Mouse (Mus musculus) layer of hippocampus, adult 18-20 months (tissue): Measurements from ENCODE around the gene Slc51a. TPM values are rescaled to one million over a fixed set of nuclear protein-coding genes. Genes with fewer than 3 reads are reported as not detected.

Source experiments
- DNase-seq, 2 experiments: peaks; one replicate each; pipeline ENCODE4 v3.0.0; 2022; ENCODE audit warnings: low spot score in 2 of 2
- long read RNA-seq: library from polyadenylated mRNA; stranded (forward); transcript quantifications from one replicate; pipeline ENCODE4 v2.0.0, GENCODE M21; 2021
- total RNA-seq, 2 experiments: library from RNA; stranded (reverse); gene quantifications; 2 replicates each; pipeline ENCODE4 v1.2.3; 2021

Gene Slc51a
- total RNA-seq: not detected
- long read RNA-seq: 0 reads

DNA sequence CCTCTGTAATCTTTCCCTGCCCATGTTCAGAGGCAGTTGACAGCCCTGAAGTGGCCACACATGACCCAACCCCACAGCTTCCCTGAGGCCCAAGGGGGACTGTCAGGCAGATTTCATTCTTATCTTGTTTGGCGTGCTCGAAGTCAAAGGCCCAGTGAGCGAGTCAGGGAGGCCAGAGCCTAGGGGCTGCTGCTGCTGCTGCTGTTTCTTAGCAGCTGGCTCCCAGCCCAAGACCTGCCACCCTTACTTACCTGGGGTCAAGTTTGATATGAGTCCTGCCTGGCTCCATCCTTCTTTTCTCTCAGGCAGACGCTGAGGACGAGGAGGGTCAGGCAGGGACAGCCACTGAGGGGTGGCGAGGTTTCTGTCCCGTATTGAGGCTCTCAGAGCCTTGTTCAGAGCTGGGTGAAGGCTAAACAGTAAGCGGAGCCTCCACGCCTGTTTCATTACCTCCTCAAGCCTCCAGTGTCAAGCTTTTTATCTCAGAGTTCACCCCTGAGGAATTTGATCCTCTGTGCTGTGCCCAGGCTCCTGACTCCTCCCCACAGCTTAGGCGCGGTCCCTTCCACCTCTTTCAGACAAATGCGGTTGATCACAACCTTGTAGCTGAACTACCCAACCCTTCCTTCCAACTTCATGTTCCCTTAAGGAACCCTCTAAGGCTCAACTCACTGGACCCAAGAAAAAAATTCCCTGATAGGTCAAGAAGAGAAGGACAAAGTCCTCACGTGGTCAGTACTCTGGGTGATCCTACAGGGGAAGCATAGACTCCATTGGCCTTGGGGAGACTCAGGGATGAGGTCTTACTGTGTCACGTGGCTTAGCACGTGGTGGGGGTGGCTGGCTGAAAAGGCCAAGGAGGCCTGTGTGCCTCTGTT is at the start of gene Slc51a:
Gene Slc51a, minus strand, starts transcription at position 646 of the 878 bp plus-strand sequence.
- DNase-seq: no peak

DNA sequence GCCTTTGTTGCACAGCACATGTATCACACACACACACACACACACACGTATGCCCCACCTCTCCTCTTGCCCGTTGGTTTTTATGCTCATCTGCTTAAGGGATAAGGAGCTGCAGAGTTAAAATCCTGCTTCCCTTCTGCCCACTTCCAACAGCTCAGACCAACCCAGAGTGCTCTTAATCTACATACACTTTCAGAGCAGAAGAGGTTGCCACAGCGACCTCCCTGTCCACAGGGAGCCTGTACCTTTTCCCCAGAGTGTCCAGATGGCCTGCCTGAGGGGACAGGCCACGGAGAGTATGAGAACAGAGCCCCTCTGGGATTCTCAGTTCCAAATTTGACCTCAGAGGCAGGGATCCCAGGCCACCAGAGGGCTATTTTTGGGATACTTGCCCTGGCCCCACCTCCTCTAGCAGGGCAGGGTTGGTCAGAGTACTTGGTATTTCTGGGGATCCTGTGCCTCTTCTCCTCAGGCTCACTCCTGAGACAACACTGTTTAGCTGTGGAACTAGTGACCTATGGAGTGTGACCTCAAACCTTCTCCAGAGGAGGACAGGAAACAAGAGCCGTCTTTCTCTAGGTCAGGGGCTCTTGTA is 47.6 kb upstream of the Slc51a start:
- DNase-seq: no peak

DNA sequence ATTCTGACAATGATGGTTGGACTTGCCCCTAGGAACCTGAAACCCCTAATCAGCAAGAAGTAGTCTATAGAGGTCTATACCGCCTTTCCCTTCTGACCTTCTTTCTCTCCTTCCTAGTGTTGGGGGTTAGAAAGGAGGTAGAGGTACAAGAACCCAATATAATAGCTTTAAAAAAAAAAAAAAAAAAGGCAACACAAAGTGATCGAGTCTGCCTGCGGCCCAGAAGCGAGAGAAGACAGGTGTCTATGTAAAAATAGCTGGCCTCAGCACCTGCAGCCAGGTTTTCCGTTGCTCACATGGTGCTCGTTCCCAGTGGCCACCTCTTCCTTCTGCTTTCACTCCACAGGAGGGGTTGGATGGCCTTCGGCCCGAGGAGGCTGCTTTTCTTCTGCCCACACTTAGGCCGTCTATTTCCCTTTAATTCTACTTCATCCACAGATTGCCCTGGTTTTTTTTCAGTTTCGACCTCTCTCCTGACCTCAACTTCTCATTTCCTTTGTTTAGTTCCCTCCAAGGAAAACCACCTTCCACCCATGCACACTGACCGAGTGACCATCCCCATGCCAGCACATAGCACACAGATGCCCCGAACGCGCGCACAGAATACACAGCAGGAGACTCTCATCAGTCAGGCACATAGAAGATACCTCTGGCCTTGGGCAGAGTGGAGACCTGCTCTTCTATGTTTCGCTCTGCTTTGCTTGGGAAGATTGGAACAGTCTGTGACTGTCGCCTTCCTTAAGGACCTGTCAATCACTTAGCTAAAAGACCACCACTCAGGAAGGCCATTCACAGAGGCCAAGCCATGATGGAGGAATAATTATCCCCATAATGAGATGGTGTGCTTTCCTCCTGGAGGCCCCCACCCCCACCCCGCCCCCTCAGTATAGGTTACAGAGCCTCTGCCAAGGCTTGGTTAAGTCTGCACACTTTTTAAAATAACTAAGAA is 45.5 kb upstream of the Slc51a start:
- DNase-seq: no peak

DNA sequence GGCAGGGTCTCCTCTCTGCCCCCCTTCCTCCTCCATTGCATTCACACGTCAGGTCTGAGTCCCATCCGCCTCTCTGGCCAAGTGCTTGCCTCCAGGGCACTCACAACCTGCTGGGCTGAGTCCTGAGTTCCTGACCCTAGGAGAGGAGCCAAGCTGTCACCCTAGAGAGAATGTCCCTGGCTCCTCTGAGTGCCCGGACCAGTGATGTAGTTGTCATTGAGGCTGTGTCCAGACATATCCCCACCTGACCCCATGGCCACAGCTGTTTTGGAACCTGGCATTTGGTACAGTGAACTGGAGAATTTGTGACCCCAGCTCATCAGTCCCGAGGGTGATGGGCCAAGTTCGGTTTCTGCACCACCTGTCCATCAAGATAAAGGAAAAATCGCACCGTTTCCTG is 39.2 kb upstream of the Slc51a start:
- DNase-seq: no peak

DNA sequence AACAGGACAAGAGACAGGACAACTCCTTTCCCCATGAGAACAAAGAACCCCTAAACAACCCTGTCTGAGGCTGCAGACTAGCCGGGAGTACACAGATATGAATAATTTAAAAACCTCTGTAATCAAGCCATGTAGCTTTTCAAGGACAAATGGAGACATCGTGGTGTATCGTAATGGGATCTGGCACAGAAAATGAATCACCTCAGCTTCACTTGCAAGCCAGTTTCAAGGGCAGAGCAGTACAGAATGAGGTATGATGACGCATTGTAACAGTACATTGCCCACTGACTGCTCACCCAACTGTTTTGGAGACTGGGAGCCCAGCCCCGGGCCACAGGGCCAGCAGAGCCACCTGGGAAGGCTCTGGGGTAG is 36.6 kb upstream of the Slc51a start:
- no peak for DNase-seq

DNA sequence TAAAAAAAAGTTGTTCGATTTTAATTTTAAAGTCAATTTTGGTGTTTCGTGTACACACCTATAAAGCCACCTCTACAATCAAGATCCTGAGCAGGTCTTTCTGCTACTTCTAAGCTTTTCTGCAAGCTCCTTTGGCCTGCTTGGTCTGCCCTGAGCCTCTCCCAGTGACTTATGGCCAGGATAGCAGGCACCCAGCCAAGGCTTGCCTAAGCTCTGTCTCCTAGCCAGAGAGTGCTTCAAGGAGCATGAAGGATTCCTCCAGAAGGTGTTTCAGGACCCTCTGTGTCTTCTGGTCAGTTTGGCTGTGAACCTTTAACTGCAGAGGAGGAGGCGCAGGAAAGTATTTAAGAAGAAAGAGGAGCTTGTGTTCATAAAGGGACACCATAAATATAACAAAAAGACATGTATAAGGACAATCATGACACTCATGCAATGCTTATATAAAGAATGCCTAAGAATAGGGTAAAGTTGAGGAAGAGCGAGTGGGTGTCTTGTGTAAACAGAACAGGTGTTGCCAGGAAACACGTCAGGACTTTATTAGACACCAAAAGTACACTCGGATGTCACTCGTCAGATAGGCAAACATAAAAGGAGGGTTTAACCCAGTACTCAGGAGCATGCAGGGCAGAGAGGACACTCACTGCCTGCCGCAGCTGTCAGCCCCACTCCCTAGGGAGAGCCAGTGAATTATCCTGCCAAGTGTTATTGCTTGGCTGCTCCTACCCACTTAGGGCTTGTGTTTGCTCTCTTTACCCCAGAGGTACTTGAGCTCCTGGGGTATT is 36.0 kb upstream of the Slc51a start:
- DNase-seq: no peak

DNA sequence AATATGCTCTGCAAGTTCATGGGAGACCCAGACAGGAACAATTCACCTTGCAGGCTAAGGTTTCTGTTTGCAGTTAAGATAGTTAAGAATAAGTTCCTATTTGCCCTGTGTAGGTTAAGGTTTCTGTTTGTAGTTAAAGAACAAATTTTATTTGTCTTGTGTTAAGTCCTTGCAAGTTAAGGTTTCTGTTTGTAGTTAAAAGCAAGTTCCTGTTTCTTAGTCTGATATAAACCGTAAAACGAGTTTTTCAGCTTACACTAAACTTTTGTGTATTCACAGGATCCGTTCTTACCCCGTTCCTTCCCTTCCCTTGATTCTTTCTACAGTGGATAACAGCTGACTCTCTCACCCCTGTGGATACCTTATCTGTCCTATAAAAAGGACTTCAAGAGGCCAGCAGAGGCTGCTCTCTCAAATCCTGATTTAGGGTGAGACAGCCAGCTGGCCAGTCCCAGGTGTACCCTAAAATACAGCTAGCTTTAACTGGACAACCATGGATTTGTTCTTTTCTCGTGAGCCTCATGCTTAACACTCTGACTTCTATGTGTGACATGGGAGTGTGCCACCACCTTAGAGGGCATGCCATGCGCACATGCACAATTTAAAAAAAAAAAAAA is 35.0 kb upstream of the Slc51a start:
- DNase-seq: no peak

DNA sequence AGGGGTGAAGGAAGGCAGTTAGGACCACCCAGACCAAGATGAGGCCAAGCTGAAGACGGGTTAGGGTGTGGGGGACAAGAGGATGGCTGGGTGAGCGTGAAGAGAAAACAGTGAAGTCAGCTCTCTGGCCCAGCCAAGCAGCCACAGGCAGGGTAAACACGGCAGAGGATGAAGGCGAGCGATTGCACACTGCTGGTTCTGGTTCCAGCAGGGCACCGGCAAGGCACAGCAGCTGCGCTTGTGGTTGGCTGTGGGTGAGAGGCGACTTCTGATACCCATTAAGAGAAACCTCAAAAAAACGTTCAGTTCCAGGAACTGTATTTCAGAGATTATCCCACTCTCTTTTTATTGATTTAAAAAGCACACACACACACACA is 32.7 kb upstream of the Slc51a start:
- no peak for DNase-seq

DNA sequence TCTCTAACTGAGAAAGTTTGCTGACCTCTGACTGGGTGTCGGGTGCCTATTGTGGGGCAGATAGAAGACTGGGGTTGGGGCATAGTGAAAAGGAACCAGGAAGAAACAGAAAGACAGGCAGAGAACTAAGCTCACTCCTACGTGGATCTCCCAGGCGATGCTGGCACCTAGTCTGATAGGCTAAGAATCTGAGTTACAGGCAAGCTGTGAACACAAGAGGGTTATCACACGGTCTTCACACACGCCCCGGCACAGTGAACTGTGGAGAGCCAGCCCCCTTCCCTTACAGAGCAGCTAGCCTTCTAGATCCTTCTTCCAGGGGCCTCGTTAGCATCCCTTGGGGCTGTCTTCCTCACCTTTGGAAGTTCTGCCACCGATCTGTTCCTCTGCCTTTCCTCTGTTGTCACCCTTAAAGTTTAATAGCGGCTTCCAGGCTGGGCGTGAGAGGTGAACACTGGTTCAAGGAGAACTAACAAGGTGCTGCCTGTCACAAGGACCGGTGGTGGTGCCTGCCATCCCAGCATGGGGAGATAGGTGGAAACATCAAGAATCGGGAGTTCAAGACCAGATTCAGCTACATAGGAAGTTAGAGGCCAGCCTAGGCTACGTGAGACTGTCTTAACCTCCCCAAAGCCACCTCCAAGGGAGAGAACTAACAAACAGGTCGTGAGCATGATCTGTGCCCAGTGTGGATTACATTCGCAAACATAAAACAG is 32.1 kb upstream of the Slc51a start:
- no peak for DNase-seq

DNA sequence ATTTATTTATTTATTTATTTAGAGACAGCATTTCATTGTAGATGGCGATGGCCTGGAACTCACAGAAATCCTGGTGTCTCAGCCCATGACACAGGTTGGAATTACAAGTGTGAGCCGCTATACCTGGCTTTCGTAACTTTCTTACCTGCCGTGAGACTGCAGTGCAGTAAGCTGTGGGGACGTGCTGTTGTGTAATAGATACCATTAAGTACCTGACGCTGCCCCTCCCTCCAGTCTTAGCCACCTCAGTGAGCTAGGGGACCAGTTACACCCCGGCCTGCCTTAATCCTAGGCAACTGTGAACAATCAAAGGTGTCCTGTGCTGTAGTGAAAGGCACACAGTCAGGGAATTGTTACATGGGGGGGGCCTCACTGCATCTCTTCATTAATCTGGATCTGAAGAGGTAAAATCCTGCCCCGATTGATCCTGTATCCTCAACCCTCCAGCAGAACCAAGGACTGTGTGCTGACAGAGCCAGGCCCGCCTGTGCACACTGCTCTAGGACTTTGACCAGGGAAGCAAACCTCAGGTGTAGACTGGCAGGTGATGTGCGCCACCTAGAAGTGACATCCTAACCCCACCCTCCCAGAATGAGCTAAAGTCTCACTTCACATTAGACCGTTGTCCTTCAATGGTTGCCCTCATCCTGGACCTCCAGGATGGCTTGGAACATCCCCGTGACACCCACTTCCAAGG is 30.3 kb upstream of the Slc51a start:
- DNase-seq: no peak

DNA sequence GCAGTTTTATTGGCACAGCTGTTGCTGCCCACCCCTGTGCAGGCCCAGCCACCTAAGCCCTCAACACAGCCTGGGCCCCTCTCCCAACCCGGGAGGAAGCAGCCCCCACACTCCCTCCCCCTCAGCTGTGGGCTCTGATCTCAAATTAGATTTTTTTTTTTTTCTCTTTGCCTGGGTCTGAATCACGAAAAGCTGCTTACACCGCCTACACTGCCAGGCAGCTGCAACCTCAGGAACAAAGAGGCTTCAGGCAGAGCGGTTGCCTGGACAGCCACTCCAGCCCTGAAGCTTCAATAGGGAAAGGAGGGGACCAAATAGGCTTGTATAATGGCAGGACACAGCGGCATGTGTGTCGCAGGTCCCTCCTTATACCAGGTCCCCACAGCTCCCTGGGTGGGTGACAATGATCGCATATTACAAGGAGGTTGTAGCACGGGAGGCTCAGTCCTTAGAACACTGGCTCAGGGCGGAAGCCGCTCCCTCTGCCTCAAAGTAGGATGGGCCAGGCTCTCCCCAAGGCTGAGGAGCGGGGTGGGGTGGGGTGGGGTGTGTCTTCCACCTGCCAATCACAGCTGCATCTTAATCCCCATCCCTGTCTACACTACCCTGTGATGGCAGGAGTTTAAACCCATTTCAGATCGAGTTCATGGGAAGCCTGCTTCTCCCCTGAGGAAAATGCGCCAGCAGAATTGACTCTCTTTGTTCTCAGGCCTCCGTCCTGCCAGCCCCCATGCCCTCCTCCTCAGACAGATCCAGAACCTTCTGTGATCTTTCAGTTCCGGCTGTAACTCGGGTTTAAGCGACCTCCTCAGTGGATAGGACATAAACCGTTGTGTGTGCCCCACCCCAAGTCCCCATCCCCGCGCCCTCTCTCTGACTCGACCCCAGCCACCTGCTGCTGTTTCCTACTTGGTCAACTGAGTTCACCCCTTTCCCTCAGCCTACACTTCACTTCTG is 28.6 kb upstream of the Slc51a start:
- DNase-seq: peak; percentile 82 to 88

DNA sequence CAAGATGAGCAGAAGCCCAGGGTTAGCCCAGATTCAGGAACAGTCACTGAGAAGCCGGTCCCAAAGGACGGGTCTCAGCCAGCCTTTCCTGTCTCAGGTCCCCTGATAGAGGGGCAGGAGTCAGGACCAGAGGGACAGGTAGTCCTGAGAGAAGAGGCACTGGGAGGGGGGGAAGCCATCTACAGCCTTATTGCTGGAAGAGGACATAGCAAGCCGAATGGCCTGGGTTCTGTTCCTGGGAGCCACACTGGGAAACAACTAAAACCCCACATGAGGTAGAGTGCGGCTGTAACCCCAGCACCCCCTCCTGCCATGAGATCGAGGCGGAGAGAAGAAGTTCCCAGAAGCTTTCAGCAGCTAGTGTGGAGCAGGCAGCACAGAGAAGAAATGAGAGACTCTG is 26.3 kb upstream of the Slc51a start:
- DNase-seq: no peak

DNA sequence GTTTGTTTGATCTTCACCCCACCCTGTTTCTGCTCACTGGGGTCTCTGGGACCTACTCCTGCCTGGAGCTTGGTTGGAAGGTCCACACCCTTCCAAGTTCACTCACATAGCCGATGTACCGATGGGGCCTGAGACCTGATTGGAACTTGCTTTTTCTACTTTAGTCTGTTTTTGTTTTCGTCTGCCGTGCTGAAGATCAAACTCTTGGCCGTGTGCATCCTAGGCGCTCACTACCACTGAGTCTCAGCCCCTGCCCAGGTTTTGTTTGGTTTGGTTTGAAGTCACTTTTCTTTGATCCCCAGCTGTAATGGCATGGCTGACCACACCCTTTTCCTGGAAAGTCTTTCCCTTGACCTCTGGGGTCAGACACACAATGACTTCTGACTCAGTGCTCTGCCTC is 25.7 kb upstream of the Slc51a start:
- no peak for DNase-seq

DNA sequence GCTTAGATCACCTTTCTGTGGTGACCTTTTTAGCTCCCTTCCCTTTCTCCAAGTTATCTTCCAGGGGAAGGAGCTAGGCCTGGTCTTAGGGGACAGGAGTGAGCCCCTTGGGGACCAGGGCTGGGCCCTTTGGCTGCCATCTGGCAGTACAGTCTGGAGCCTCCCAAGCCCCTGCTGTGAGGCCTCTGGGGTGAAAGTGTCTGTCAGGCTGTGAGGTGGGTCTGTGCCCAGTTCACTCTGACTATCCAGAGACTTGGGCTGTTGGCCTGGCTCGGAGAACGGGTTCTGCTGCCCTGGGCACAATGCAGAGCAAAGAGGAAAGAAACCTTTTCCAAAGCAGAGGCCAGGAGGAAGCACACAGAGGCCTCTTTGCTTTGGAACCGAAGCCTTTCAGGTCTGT is 25.2 kb upstream of the Slc51a start:
- no peak for DNase-seq

DNA sequence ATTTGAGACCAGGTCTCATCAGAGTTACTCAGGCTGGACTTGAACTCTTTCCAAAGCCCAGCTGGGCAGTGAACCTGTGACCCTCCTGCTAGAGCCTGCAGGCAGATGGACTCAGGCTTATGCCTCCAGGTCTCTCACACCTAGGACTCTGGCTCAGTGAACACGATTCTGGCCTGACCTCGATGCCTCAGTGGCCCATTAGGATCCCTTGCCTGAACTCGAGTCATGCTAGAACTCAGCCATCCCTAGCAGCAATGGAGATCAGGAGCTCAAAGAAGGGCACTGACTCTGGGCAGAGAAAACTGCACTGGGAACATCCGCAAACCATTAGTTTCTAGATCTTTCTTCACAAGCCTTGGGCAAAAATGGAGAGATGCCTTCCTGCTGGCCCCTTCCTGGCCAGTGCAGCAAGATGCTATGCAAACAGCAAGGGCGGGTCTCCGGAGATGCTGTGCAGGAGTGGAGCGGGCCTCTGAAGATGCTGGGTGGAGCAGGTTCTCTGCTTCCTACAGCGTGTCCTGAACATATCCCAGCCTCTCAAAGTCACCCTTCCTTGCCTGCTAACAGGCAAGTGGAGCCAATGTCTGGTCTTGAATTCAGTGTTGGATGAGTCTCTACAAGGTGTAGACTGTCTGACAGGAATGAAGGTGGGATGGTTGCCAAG is 24.3 kb upstream of the Slc51a start:
- DNase-seq: no peak

DNA sequence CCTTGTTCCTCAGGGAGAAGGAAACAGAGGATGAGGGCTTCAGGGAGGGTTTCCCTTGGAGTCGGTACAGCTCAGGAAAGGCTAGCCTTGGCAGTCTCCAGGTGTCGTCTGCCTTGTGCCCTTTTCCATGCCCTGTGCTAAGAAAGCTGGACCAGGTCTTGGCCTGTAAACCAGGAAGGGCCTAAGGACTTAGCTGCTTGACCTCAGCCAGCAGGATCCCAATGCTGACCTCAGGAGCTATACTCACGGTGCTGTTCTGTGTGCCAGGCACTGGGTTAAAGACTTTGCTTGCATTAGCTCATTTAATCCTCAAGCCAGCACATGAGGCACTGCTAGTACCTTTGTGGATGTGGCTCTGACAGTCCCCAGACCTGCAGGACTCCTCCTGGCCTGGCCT is 23.7 kb upstream of the Slc51a start:
- DNase-seq: no peak
